Mouse (Mus musculus) ES-E14 (cell line): ENCODE measurements around the gene Mrtfb.

ENCODE experiments used
- HCFC1 ChIP-seq: IDR thresholded peaks from 2 replicates; pipeline ENCODE4 v1.6.1; 2012; ENCODE audit warnings: low read length, inconsistent platforms, borderline replicate concordance; ENCODE audit not compliant: insufficient read depth
- MAFK ChIP-seq: IDR thresholded peaks from 2 replicates; pipeline ENCODE4 v1.6.1; 2014; ENCODE audit warnings: mild to moderate bottlenecking, low read depth, low read length, inconsistent platforms; ENCODE audit not compliant: insufficient read depth
- ZC3H11A ChIP-seq: IDR thresholded peaks from 2 replicates; pipeline ENCODE4 v1.6.1; 2012; ENCODE audit warnings: low read depth, mild to moderate bottlenecking, inconsistent platforms, low read length, borderline replicate concordance
- ZNF384 ChIP-seq: IDR thresholded peaks from 2 replicates; pipeline ENCODE4 v1.6.1; 2012; ENCODE audit warnings: low read depth, low read length, inconsistent platforms

DNA sequence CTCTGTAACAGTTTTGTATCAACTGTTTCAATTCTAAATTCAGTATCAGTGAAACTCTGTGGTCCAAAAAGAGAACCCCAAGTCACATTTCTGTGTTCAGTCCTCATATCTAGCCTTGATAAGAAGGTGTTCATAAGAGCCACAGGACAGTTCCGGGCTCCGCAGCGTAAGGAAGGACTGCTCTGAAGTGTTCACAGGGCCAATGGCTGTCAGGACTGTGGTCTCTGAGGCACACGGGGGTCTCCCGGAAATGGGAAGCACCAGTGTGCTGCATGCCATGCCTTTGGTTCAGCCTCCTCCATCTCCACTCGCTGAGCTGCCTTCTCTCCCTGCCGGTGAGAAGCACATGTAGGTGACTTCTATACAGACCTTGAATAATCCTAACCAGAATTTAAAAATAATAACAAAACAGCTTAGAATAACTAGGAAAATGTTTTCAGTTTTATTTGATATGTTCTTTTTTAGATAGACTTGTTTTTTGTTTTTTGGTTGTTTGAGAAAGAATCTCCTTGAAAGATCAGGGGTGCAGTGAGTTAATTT lies 120.7 kb downstream of the Mrtfb start:
- no peak for TF ChIP-seq HCFC1
- TF ChIP-seq MAFK = no peak
- no peak for TF ChIP-seq ZNF384
- TF ChIP-seq ZC3H11A = no peak
